Mouse (Mus musculus): ENCODE data around the gene Gm3264. TPM values are rescaled to one million over a fixed set of nuclear protein-coding genes. Genes with fewer than 3 reads are reported as not detected.
A peak's percentile ranks its signal among the peaks of the same experiment; 100 is the strongest.
"Not testable (repeated sequence)": the region's sequence is repeated elsewhere in the genome, so short reads cannot be mapped to it uniquely, and the experiment has no call there.

Gm3264 gene
- 1.4 TPM in 1 of 2 replicates, not detected in the other for polyA plus RNA-seq (2011; ENCODE audit: insufficient read depth, insufficient read length, low read depth, missing spikeins)

GRCm38 (mm10) chr14:4855299-4855980 lies at the start of gene Gm3264:
Gene Gm3264, plus strand, starts transcription at chr14:4855576.
- peak within 1 kb of the TSS; percentile 30; the same call in 1 of the 2 replicates for H3K4me3 ChIP-seq (ENCODE audit: low read depth, low read length)
- H3K27me3 ChIP-seq (ENCODE audit: control insufficient read depth, insufficient read depth, low read length, poor library complexity, severe bottlenecking); H3K27ac ChIP-seq (ENCODE audit: insufficient read depth, low read length); H3K9me3 ChIP-seq (replicated peaks; ENCODE audit: control insufficient read depth, insufficient read depth, low read length, poor library complexity, severe bottlenecking); H3K4me1 ChIP-seq (ENCODE audit: control insufficient read depth, insufficient read depth, low read length); H3K9ac ChIP-seq (ENCODE audit: low read depth, poor library complexity, severe bottlenecking); H3K36me3 ChIP-seq (ENCODE audit: control insufficient read depth, insufficient read depth, low read length, poor library complexity, severe bottlenecking): not testable (repeated sequence)

- H3K27ac ChIP-seq (ENCODE audit: insufficient read depth, low read length); H3K36me3 ChIP-seq (ENCODE audit: control insufficient read depth, insufficient read depth, low read length, poor library complexity, severe bottlenecking); H3K9me3 ChIP-seq (replicated peaks; ENCODE audit: control insufficient read depth, insufficient read depth, low read length, poor library complexity, severe bottlenecking); H3K4me3 ChIP-seq (ENCODE audit: low read depth, low read length); H3K4me1 ChIP-seq (ENCODE audit: control insufficient read depth, insufficient read depth, low read length); H3K27me3 ChIP-seq (ENCODE audit: control insufficient read depth, insufficient read depth, low read length, poor library complexity, severe bottlenecking); H3K9ac ChIP-seq (ENCODE audit: low read depth, poor library complexity, severe bottlenecking): not testable (repeated sequence)
Observed at GRCm38 (mm10) chr14:4806421-4806820, 49.0 kb upstream of the Gm3264 start.

GRCm38 (mm10) chr14:4821950-4822349 lies 33.4 kb upstream of the Gm3264 start:
- H3K4me3 ChIP-seq (ENCODE audit: low read depth, low read length); H3K36me3 ChIP-seq (ENCODE audit: control insufficient read depth, insufficient read depth, low read length, poor library complexity, severe bottlenecking); H3K27me3 ChIP-seq (ENCODE audit: control insufficient read depth, insufficient read depth, low read length, poor library complexity, severe bottlenecking); H3K27ac ChIP-seq (ENCODE audit: insufficient read depth, low read length); H3K9ac ChIP-seq (ENCODE audit: low read depth, poor library complexity, severe bottlenecking); H3K9me3 ChIP-seq (replicated peaks; ENCODE audit: control insufficient read depth, insufficient read depth, low read length, poor library complexity, severe bottlenecking); H3K4me1 ChIP-seq (ENCODE audit: control insufficient read depth, insufficient read depth, low read length): not testable (repeated sequence)

GRCm38 (mm10) chr14:4837806-4838205 lies 17.6 kb upstream of the Gm3264 start, which contains the start of gene Gm3269:
Gene Gm3269, plus strand, starts transcription at chr14:4838106.
- H3K27ac ChIP-seq (ENCODE audit: insufficient read depth, low read length); H3K27me3 ChIP-seq (ENCODE audit: control insufficient read depth, insufficient read depth, low read length, poor library complexity, severe bottlenecking); H3K4me3 ChIP-seq (ENCODE audit: low read depth, low read length); H3K36me3 ChIP-seq (ENCODE audit: control insufficient read depth, insufficient read depth, low read length, poor library complexity, severe bottlenecking); H3K9me3 ChIP-seq (replicated peaks; ENCODE audit: control insufficient read depth, insufficient read depth, low read length, poor library complexity, severe bottlenecking); H3K4me1 ChIP-seq (ENCODE audit: control insufficient read depth, insufficient read depth, low read length); H3K9ac ChIP-seq (ENCODE audit: low read depth, poor library complexity, severe bottlenecking): not testable (repeated sequence)

GRCm38 (mm10) chr14:4892116-4892515 lies 36.7 kb downstream of the Gm3264 start, which contains the start of gene Gm3278:
Gene Gm3278, plus strand, starts transcription at chr14:4892416.
- H3K4me1 ChIP-seq (ENCODE audit: control insufficient read depth, insufficient read depth, low read length); H3K36me3 ChIP-seq (ENCODE audit: control insufficient read depth, insufficient read depth, low read length, poor library complexity, severe bottlenecking); H3K9me3 ChIP-seq (replicated peaks; ENCODE audit: control insufficient read depth, insufficient read depth, low read length, poor library complexity, severe bottlenecking); H3K9ac ChIP-seq (ENCODE audit: low read depth, poor library complexity, severe bottlenecking); H3K4me3 ChIP-seq (ENCODE audit: low read depth, low read length); H3K27me3 ChIP-seq (ENCODE audit: control insufficient read depth, insufficient read depth, low read length, poor library complexity, severe bottlenecking); H3K27ac ChIP-seq (ENCODE audit: insufficient read depth, low read length): not testable (repeated sequence)

Other genes starting within 250 kb of the Gm3264 start
- not detected in 2 replicates for gene Gm8159, start 223.2 kb upstream of the Gm3264 start, polyA plus RNA-seq (2011; ENCODE audit: insufficient read depth, insufficient read length, low read depth, missing spikeins)
- gene Gm3239, start 191.4 kb upstream of the Gm3264 start, polyA plus RNA-seq (2011; ENCODE audit: insufficient read depth, insufficient read length, low read depth, missing spikeins), result not detected in 2 replicates
- gene Gm7876, start 146.3 kb upstream of the Gm3264 start, polyA plus RNA-seq (2011; ENCODE audit: insufficient read depth, insufficient read length, low read depth, missing spikeins), result not detected in 2 replicates
- 0.44 TPM in 1 of 2 replicates, not detected in the other for gene Gm3252, start 128.8 kb upstream of the Gm3264 start, polyA plus RNA-seq (2011; ENCODE audit: insufficient read depth, insufficient read length, low read depth, missing spikeins)
- not detected in 2 replicates for gene Gm9602, start 79.2 kb upstream of the Gm3264 start, polyA plus RNA-seq (2011; ENCODE audit: insufficient read depth, insufficient read length, low read depth, missing spikeins)
- gene Gm3269, start 17.5 kb upstream of the Gm3264 start, polyA plus RNA-seq (2011; ENCODE audit: insufficient read depth, insufficient read length, low read depth, missing spikeins), result not detected in 2 replicates
- not detected in 2 replicates for gene Gm3278, start 36.8 kb downstream of the Gm3264 start, polyA plus RNA-seq (2011; ENCODE audit: insufficient read depth, insufficient read length, low read depth, missing spikeins)
- not detected in 2 replicates for gene Gm8297, start 128.4 kb downstream of the Gm3264 start, polyA plus RNA-seq (2011; ENCODE audit: insufficient read depth, insufficient read length, low read depth, missing spikeins)
- gene Gm3298, start 160.3 kb downstream of the Gm3264 start, polyA plus RNA-seq (2011; ENCODE audit: insufficient read depth, insufficient read length, low read depth, missing spikeins), result not detected in 2 replicates
- not detected in 2 replicates for gene 4930555G01Rik, start 195.1 kb downstream of the Gm3264 start, polyA plus RNA-seq (2011; ENCODE audit: insufficient read depth, insufficient read length, low read depth, missing spikeins)
- 4.1 and 4.3 TPM in 2 replicates for gene Gm8281, start 215.5 kb downstream of the Gm3264 start, polyA plus RNA-seq (2011; ENCODE audit: insufficient read depth, insufficient read length, low read depth, missing spikeins)